Mouse (Mus musculus): ENCODE data around the gene Cdt1. TPM values are rescaled to one million over a fixed set of nuclear protein-coding genes. Genes with fewer than 3 reads are reported as not detected.
"Not testable (repeated sequence)": the region's sequence is repeated elsewhere in the genome, so short reads cannot be mapped to it uniquely, and the experiment has no call there.

Gene Cdt1
- total RNA-seq, 2 experiments from 2014 or later = 0.76 to 1.2 TPM

DNA sequence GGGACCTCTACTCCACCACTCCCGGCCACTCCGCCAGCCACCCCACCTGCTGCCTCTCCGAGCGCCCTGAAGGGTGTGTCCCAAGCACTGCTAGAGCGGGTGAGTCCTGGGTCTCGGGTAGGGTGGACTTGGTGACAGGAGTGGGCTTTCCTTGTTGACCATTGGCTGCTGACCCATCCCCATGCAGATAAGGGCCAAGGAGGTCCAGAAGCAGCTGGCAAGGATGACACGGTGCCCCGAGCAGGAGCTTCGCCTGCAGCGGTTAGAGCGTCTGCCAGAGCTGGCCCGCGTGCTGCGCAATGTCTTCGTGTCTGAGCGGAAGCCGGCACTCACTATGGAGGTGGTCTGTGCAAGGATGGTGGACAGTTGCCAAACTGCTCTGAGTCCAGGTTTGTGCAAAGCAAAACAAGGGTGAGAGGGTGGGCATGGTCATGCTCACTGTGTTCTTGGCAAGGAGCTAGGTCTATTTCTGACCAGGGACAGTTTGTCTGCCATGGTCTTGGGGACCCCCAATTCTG lies 4.0 kb downstream of the Cdt1 start:
- DNase-seq = no peak
- intact Hi-C loops (cut with DNase I) = no loop called here

DNA sequence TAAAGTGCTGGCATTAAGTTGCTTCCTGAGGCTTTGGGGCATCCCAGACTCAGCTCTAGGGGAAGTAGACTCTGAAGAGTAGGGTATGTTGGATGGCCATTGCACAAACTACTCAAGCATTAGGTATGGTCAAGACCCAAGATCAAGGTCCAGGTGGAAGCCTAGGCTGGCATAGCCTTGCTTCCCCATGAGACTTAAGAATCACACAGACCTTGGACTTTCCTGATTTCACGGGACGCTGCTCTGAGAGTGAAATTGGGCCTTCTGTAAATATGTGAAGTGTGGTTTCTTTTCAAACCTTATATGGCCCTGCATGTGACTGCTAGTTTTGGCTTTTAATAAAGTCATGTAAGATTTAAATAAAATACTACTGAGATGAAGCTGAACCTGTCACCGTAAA lies 4.9 kb downstream of the Cdt1 start:
- DNase-seq = no peak
- intact Hi-C loops (cut with DNase I) = no loop called here

DNA sequence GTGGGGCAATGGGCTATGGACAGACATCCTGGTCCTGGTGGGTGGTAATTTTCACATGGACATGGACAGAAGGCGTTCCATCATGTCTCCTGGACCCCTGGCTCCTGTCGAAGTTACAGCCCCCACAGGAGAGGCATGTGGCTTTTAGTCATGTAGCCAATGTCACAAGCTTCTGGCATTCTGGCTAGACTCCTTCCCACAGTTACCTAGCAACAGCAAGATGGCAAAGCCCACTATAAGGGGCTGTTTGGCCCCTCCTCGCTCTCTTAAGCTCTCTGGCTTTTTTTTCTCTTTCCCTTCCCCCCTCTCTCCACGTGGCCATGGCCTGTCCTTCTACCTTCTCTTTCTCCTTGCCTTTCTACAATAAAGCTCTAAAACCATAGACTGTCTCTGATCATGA lies 5.4 kb downstream of the Cdt1 start:
- DNase-seq = not testable (repeated sequence)

DNA sequence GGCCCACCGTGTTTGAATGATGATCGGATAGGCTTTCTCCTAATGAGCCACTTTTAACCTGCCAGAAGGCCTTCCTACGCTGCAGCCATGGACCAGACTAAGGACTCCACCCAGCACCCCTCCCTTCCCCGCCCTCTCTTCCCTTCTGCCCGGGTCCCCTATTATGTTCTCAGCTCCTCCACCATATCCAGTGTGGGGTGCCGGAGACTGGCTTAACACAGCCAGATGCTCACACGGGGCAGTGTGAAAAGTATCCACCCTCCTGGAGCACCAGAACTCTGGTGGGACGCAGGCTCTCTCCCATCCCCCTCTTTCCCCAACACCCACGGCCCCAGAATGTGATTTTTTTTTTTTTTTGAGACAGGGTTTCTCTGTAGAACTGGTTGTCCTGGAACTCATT lies 5.8 kb downstream of the Cdt1 start:
- intact Hi-C loops (cut with DNase I) = no loop called here
- DNase-seq = no peak

More for the DNA sequence above, 5.4 kb downstream of the Cdt1 start:
- intact Hi-C loops (cut with DNase I) = not testable (repeated sequence)

DNA sequence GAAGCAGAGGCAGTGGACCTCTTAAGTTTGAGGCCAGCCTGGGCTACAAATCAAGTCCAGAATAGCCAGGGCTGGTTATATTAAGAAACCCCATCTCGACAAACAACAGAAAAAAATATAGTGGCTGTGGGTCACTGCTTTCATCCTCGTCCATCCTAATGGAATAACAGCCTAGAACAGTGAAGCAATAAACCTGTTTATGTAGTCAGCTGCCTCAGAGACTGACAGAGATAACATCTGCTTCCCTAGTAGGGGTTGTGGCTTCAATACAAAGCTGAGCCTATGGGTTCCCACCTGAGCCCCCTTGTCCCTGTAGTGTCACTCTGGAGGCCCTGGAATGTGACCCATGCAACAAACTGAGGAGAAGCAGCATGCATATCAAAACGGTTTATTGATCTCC lies 6.4 kb downstream of the Cdt1 start:
- intact Hi-C loops (cut with DNase I) = no loop called here
- no peak for DNase-seq

DNA sequence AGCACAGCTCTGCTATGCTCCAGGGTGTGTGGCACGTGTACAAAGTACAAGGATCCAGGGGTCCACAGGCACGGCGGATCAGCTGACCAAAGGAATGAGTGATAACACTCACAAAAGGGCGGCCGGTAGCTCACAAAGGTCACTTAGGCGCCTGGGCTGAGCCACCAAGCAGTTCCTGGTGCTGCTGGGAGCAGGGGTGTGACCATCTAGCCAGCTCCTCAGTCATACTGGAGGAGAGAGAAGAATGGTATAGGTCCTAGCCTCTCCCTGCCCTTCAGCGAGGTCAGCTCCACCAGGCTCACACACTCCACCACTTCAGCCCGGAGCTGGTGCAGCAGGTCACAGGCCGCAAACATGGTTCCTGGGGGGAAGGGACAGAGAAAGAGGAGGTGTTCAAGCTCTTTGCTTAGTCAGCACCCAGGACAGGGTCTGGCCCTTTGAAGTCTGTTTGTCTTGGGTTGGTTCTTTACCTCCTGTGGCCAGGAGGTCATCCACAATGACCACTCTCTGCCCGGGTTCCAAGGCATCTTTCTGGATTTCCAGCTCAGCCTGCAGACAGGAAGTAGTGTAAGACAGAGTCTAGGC lies 6.9 kb downstream of the Cdt1 start:
- intact Hi-C loops (cut with DNase I) = no loop called here

DNA sequence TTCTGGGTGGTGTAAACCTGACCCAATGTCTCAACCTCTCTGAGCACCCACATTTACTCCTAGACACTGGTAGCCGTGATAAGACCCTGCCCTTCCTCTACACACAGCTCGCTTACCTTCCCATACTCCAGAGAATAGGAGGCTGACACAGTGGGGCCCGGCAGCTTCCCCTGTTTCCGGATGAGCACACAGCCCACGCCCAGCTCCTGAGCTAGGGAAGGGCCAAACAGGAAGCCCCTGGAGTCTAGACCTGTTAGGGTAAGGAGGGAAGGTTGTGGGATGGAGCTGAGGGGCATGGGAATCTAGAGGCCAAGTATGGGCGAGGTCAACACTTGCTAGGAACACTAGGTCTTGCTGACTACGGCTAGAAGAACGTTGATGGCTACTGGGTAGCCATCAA lies 7.5 kb downstream of the Cdt1 start:
- DNase-seq = no peak
- intact Hi-C loops (cut with DNase I) = no loop called here

More for the DNA sequence above, 6.9 kb downstream of the Cdt1 start:
- no peak for DNase-seq

DNA sequence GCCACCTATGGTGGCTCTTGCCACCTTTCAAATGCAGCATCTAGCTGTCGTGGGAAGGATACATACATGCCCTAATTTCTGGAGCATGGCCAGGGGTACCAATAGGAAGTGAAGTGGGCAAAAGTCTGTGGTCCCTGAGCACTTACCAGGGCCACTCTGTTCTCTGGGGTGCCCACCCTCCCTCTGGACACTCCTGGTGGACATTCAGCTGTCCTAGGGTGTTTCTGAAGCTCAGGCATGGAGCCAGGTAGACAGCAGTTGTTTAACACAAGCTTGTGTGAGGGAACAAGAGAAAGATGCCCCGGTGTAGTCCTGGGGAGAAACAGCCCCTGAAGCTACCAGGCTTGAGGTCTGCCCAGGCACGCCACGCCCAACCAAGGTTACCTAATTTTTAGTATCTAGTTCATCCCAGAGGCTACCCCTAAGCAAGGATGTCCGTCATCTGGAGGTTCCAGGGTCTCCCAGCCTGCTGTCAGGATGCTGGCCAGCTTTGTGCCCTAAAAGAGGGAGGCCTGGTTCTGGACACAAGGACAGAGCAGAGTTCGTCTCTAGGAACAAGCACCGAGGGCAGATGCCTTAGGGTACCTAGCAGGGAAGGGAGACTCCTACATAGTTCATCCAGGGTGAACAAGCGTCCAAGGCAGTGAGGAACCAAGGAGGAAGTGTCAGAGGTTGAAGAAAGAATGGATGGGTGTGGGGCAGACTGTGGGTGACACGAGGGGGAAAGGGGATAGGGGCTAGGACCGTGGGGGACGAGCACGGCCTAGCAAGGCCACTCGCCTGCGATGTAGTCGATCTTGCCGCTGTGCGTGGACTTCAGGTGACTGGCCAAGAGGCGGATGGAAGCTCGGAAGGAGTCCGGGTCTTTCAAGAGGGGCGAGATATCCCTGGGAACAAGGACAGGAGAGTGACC lies 8.2 kb downstream of the Cdt1 start:
- no peak for DNase-seq
- intact Hi-C loops (cut with DNase I) = no loop called here

DNA sequence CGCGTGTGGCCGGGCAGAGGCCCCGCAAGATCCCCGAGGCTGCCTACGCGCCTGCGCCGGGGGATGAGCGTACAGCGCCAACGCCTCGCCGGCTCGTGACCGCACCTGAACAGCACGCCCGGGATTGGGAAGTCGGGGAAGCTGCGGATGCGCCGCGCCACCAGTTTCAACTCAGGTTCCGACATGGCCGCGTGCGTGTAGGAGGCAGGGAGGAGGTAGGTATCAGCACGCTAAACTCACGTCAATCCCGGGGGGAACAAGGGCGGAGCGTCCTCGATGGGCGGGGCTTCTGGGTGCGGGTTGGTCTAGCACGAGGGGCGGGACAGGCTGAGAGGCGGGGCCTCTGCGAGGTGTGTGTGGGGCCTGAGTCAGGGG lies 8.8 kb downstream of the Cdt1 start, which contains the start of gene Aprt:
Gene Aprt, minus strand, starts transcription at position 262 of the 375 bp plus-strand sequence.
- intact Hi-C loops (cut with DNase I) = no loop called here
- peak; percentile 89 to 94 for DNase-seq

DNA sequence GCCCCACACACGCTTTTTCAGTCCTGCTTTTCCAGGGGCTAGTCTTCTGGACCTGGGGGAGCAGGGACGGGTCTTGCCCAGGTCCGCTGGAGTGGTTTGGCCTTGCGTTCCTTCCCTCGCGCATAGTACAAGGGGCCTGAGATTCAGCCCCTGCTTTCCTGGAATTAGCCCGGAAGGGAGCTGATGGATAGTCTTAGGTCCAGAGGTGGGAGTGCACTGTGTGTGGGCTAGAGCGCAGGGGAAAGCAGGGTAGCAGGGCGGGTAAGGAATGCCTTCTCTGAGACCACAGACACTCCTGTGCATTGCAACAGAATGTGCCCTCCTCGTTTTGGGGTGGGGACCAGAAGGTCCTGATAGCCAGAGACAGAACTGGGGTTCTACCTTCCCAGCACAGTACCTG lies 9.3 kb downstream of the Cdt1 start:
- intact Hi-C loops (cut with DNase I) = no loop called here

DNA sequence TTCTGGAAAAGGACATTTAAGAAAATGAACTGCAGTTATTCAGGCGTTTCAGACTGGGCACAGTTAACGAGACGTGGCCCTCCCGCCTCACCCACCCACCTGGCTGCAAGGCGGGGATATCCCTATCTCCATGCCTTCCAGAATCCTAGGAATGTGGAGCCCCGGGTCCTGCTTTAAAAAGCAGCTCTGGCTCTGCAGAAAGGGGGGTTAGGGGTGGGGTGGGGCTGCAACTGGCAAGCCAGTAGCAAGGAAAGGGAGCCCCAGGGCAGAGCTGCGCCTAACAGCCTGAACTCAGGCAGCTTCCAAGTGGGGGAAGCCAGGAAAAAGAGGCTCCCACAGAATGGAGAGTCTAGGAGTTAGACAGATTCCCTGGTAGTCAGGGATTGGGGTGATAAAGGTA lies 11.4 kb downstream of the Cdt1 start:
- DNase-seq = no peak
- intact Hi-C loops (cut with DNase I) = no loop called here

More for the DNA sequence above, 9.3 kb downstream of the Cdt1 start:
- no peak for DNase-seq

DNA sequence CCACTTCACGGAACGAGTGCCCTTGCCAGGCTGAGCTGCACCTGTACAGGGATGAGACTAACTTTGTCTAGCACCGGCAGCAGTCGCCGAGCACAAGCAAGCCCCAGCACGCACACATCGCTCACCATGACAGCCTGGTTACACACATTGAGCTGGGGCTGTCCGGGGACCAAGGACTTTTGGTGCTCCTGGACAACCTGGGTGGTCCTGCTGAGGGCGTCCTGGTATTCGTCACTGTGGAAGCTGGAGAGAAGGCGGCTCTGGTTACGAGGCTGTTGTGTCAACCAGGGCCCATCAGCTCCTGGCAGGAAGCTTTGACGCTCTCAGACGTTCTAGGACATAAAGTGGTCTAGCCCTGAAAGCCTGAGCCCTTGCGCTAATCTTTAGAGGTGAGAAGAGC lies 13.1 kb downstream of the Cdt1 start:
- DNase-seq = no peak
- intact Hi-C loops (cut with DNase I) = no loop called here

DNA sequence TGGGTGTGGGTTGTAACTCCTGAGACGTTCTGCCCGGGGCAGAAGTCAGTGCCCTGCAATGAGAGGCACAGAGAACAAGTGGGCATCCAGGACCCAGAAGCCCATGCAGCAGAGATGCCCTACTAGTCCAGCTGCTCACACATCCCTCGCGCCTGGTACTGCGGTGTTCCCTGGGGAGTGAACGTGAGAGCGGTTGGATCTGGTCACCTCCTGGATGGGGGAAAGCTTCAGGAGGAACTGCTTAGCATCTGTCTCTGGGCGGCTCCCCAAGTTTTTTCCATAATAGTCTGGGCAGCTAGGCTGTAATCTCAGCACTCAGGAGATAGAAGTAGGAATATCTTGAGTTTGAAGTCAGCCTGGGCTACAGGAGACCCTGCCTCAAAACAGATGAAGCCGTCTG lies 17.2 kb downstream of the Cdt1 start:
- intact Hi-C loops (cut with DNase I) = no loop called here
- no peak for DNase-seq

DNA sequence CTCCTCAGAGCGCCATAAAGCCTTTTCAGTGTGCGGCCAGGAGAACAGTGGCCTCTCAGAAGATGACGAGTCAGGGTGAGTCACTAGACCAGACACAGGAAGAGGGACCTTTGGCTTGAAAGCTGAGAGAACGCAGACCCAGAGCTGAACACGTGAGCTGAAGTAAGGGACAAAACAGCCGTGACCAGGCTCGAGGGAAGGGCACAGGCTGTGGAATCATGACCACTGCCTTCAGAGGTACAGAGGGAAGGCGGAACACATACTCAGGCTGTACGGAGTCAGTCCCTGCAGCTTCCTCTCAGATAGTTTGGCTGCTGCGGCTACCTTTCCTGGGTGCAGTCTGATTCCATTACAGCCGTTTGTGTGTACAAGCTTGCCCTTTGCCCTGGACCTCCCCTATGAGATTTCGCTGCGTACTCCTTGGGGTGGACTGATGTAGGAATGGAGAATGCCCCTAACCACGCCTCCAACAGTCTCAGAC lies 17.6 kb downstream of the Cdt1 start:
- intact Hi-C loops (cut with DNase I) = no loop called here
- no peak for DNase-seq

DNA sequence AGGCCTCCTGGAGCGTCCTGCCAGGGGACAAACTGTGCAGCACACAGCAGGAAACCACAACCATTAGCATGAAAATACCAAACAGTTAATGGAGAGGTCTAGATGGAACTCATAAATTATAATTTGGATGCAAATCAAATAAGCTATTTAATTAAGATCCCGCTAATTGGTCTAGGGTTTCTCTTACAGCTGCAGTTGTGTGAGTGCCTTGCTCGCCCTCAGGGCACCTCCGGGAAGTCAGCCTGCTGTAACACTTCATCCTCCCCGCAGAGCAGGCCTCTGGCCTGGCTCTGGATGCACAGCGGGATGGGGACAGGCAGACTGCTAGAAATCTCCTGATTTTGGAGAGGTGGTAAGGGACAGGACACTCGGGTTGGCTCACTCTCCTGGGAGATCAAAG lies 18.4 kb downstream of the Cdt1 start:
- intact Hi-C loops (cut with DNase I) = no loop called here

DNA sequence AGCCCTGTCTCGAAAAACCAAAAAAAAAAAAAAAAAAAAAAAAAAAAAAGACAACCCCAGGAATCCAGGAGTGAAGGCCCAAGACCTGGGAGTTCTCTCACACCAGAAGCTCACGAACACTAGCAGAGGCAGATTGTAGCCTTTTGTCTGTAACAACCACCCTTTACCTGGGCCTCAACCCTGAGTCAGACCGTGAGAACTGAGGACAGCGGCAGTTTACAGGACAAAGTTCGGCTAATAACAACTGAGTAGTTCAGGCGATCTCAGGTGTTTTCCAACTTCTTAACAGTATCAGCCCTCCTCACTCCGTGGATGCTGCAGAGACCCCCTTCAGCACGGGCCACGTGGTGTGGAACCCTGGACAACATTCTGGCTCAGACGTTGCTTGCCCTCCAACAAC lies 18.9 kb downstream of the Cdt1 start:
- intact Hi-C loops (cut with DNase I) = no loop called here
- no peak for DNase-seq

More for the DNA sequence above, 18.4 kb downstream of the Cdt1 start:
- DNase-seq = no peak

DNA sequence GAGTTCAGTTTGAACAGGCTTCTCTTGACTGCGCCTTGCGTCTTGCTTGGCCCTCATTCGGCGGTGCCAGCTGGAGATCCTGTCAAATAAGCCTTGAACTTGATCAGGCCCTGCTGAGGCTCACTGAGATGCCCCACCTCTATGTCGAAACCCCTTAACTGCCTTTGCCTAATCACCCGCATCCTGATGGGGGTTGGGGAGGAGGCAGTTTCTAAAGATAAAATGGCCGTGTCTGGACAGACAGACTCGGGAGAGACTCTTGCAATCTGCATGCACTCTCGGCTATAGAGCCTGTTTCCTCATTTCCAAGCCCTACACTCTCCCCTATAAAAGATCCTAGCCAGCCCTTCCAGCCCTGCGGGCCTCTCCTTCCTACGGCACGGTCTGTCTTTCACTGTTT lies 25.4 kb downstream of the Cdt1 start:
- DNase-seq = no peak
- intact Hi-C loops (cut with DNase I) = loop anchor here (10.0 kb wide), 1 partner anchor 482 kb away; no protein-coding TSS in a partner anchor

DNA sequence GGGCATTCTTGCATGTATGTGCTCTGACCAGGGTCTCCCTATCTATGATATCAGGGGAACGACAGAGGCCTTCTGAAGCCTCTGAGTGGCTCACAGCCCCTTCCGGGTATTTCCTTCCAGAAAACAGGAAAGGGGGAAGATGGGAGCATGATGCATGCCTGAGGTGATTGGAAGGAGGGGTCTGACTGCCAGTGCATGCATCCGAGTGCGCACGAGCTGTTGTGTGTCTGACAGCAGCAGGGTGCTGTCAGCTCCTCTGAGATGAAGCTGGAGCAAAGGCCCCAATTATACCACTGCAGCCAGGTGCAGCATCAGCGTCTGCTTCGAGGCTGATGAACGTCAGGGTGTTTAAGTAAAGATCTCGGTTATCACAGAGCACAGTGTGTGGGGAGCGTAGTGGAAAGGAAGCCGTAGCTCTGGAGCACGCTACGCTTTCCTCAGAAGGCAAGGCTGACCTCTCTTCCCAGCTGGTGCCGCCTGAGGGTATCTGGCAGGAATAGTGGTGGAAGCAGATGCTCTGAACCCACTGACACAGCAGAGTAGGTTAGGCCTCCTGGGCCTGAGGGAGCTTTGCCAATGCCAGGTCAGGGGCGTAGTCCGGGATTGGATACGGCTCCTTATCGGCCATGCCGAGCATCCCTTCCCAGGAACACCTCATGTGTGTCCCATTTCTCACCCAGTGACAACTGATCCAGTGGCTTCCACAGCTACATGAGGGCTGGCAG lies 26.1 kb downstream of the Cdt1 start:
- DNase-seq = no peak
- intact Hi-C loops (cut with DNase I) = loop anchor here (10.0 kb wide), 1 partner anchor 481 kb away; no protein-coding TSS in a partner anchor

DNA sequence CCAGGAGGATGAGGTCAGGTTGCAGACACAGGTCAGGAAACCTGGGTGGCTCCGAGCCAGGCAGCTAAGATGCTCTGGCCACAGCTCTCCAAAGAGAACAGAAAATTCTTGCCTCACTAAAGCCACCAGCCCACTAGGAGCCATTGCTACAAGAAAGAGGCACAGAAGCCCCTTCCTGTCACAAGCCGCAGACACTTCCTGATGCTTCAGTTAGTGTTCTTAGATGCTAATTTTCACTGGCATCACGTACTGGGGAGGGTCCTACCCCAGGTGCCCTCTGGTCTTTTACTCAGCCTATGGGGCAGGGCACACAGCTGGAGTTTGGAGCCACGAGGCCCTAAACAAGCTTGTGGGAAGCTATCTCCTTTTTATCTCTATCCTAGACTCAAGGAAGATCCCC lies 28.2 kb downstream of the Cdt1 start:
- intact Hi-C loops (cut with DNase I) = loop anchor here (10.0 kb wide), 1 partner anchor 479 kb away; no protein-coding TSS in a partner anchor
- no peak for DNase-seq

DNA sequence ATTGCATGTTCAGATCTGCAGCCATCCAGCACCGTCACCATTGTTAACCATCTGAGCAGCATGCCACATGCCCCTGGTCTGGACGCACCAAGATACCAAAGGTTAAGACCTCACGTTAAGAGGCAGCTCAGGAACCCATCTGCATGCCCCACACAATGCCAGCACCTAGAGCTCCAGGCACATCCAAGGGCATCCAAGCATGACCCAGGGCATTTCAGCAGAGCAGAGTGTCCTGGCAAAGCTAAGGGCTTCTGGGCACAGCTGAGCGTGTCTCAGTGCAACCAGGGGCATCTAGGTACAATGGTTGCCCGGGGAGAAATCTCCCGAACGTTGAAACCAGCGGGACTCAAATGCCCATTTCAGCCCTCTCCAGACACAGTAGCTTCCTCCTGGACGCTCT lies 32.9 kb downstream of the Cdt1 start:
- intact Hi-C loops (cut with DNase I) = no loop called here
- DNase-seq = no peak

DNA sequence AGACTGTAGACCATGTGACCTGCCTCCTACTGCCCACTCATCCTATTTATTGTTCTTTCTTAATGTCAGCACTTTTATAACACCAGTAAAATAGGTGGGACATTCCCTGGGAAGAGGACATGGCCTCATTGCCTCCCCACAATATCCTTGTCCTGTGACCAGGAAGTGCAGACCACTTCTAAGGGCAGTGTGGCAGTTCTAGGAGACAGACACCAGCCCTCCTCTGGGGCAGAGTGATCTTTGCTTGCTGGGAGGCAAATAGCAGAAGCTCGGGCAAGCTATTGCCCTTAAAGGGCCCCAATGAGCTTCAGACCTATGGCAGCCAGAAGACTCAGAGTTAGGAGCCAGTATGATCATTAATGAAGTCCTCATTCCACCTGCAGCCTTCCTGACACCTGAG lies 36.8 kb downstream of the Cdt1 start:
- DNase-seq = no peak
- intact Hi-C loops (cut with DNase I) = no loop called here

Measured in gastrocnemius, postnatal 36 days (tissue).